Mouse (Mus musculus): ENCODE data around the gene Mfsd4a. TPM values are rescaled to one million over a fixed set of nuclear protein-coding genes. Genes with fewer than 3 reads are reported as not detected.

The Mfsd4a gene
- polyA plus RNA-seq, 1 experiment from 2014 or later: 8.7 TPM

Other genes with a start within 250 kb of the Mfsd4a start
- 10.0 and 11.4 TPM in 2 replicates for gene Slc41a1, start 240.6 kb downstream of the Mfsd4a start, polyA plus RNA-seq (2014; fragmentation: Nextera tagmentation; extraction: Ambion mirVana)
- gene Rab29, start 200.8 kb downstream of the Mfsd4a start, polyA plus RNA-seq (2014; fragmentation: Nextera tagmentation; extraction: Ambion mirVana): 12.5 and 15.0 TPM in 2 replicates
- gene Nucks1, start 157.5 kb downstream of the Mfsd4a start, polyA plus RNA-seq (2014; fragmentation: Nextera tagmentation; extraction: Ambion mirVana): 61.3 and 63.1 TPM in 2 replicates
- gene Slc45a3, start 105.1 kb downstream of the Mfsd4a start, polyA plus RNA-seq (2014; fragmentation: Nextera tagmentation; extraction: Ambion mirVana): 19.5 and 20.5 TPM in 2 replicates
- gene Elk4, start 60.5 kb downstream of the Mfsd4a start, polyA plus RNA-seq (2014; fragmentation: Nextera tagmentation; extraction: Ambion mirVana): 17.2 and 19.5 TPM in 2 replicates
- gene Cdk18, start 71.6 kb upstream of the Mfsd4a start, polyA plus RNA-seq (2014; fragmentation: Nextera tagmentation; extraction: Ambion mirVana): 0.14 and 0.19 TPM in 2 replicates
- 10.7 and 12.9 TPM in 2 replicates for gene Lemd1, start 123.4 kb upstream of the Mfsd4a start, polyA plus RNA-seq (2014; fragmentation: Nextera tagmentation; extraction: Ambion mirVana)
- 5.0 and 5.2 TPM in 2 replicates for gene AC124108.1, start 123.4 kb upstream of the Mfsd4a start, polyA plus RNA-seq (2014; fragmentation: Nextera tagmentation; extraction: Ambion mirVana)
- 0.55 and 0.66 TPM in 2 replicates for gene Gm10188, start 161.7 kb upstream of the Mfsd4a start, polyA plus RNA-seq (2014; fragmentation: Nextera tagmentation; extraction: Ambion mirVana)
- gene Klhdc8a, start 230.6 kb upstream of the Mfsd4a start, polyA plus RNA-seq (2014; fragmentation: Nextera tagmentation; extraction: Ambion mirVana): 3.5 and 4.5 TPM in 2 replicates
- 100 and 105 TPM in 2 replicates for gene Nuak2, start 248.1 kb upstream of the Mfsd4a start, polyA plus RNA-seq (2014; fragmentation: Nextera tagmentation; extraction: Ambion mirVana)

Data from midbrain, embryonic 11.5 days (tissue).